Mouse (Mus musculus) MEL (cell line): ENCODE data around the gene Axdnd1. TPM values are rescaled to one million over a fixed set of nuclear protein-coding genes. Genes with fewer than 3 reads are reported as not detected.

ENCODE experiments used
- DNase-seq: peaks from one replicate; pipeline ENCODE4 v3.0.0; 2011; ENCODE audit warnings: low read depth, low spot score
- H3K27ac ChIP-seq: 2 replicates; pipeline ENCODE4 v1.5.1; 2012; ENCODE audit warnings: low read depth, mild to moderate bottlenecking, control low read depth, low read length, moderate library complexity; ENCODE audit not compliant: control insufficient read depth
- H3K27me3 ChIP-seq, 2 experiments: fragments of 150-350 bp in 1 of 2; sonication (generic) in 1 of 2; 2 replicates each; pipeline ENCODE4 v1.6.1; 2012; ENCODE audit warnings: low read length in 2 of 2, mild to moderate bottlenecking in 2 of 2, improper control_type of control experiment in 1 of 2, moderate library complexity in 1 of 2; ENCODE audit not compliant: insufficient read depth in 2 of 2, control insufficient read depth in 1 of 2
- H3K36me3 ChIP-seq, 2 experiments: 2 replicates each; pipeline ENCODE4 v1.6.1; 2012 to 2014; ENCODE audit warnings: low read length in 2 of 2, improper control_type of control experiment in 1 of 2, inconsistent platforms in 1 of 2, mild to moderate bottlenecking in 1 of 2; ENCODE audit not compliant: insufficient read depth in 2 of 2, control insufficient read depth in 1 of 2
- H3K4me1 ChIP-seq, 2 experiments: fragments of 150-350 bp in 1 of 2; sonication (generic) in 1 of 2; 2 replicates each; pipeline ENCODE4 v1.6.1; 2012; ENCODE audit warnings: low read length in 2 of 2, improper control_type of control experiment in 1 of 2, mild to moderate bottlenecking in 1 of 2; ENCODE audit not compliant: insufficient read depth in 2 of 2, control insufficient read depth in 1 of 2
- H3K4me3 ChIP-seq, 2 experiments: fragments of 150-350 bp in 1 of 2; sonication (generic) in 1 of 2; 2 replicates each; pipeline ENCODE4 v1.5.1; 2012; ENCODE audit warnings: low read depth in 2 of 2, low read length in 2 of 2, mild to moderate bottlenecking in 2 of 2, moderate library complexity in 2 of 2, control low read depth in 1 of 2, improper control_type of control experiment in 1 of 2; ENCODE audit not compliant: control insufficient read depth in 1 of 2, insufficient read depth in 1 of 2
- H3K79me2 ChIP-seq: 2 replicates; pipeline ENCODE4 v1.6.1; 2012; ENCODE audit warnings: mild to moderate bottlenecking, low read length, moderate library complexity; ENCODE audit not compliant: control insufficient read depth, poor library complexity, insufficient read depth
- H3K9ac ChIP-seq: 2 replicates; pipeline ENCODE4 v1.6.1; 2012; ENCODE audit warnings: low read depth, mild to moderate bottlenecking, control low read depth, low read length, moderate library complexity; ENCODE audit not compliant: control insufficient read depth, poor library complexity, severe bottlenecking
- H3K9me3 ChIP-seq: fragments of 150-350 bp; sonication (generic); replicated peaks from 2 replicates; pipeline ENCODE4 v1.6.1; 2012; ENCODE audit warnings: mild to moderate bottlenecking, low read length, improper control_type of control experiment, moderate library complexity; ENCODE audit not compliant: insufficient read depth
- BHLHE40 ChIP-seq: IDR thresholded peaks from 2 replicates; pipeline ENCODE4 v1.6.1; 2012; ENCODE audit warnings: low read depth, mild to moderate bottlenecking, inconsistent platforms, low read length, improper control_type of control experiment, borderline replicate concordance
- CHD1 ChIP-seq: IDR thresholded peaks from 2 replicates; pipeline ENCODE4 v1.6.1; 2012; ENCODE audit warnings: low read depth, mild to moderate bottlenecking, inconsistent platforms, low read length, improper control_type of control experiment
- GATA1 ChIP-seq: IDR thresholded peaks from 2 replicates; pipeline ENCODE4 v1.6.1; 2011; ENCODE audit warnings: low read depth, low read length, improper control_type of control experiment
- NRF1 ChIP-seq: IDR thresholded peaks from 2 replicates; pipeline ENCODE4 v1.6.1; 2014; ENCODE audit warnings: low read depth, mild to moderate bottlenecking, inconsistent platforms, low read length, improper control_type of control experiment, moderate library complexity; ENCODE audit not compliant: poor library complexity, insufficient read depth, severe bottlenecking
- POLR2AphosphoS5 ChIP-seq: IDR thresholded peaks from 2 replicates; pipeline ENCODE4 v1.6.1; 2012; ENCODE audit warnings: low read depth, borderline replicate concordance, mild to moderate bottlenecking, inconsistent platforms, low read length, moderate library complexity, mixed read lengths
- SIN3A ChIP-seq: IDR thresholded peaks from 2 replicates; pipeline ENCODE4 v1.6.1; 2012; ENCODE audit warnings: low read length, improper control_type of control experiment, inconsistent platforms
- TBP ChIP-seq: IDR thresholded peaks from 2 replicates; pipeline ENCODE4 v1.8.0; 2011; ENCODE audit warnings: low read depth, low read length, improper control_type of control experiment
- UBTF ChIP-seq: IDR thresholded peaks from 2 replicates; pipeline ENCODE4 v1.6.1; 2012; ENCODE audit warnings: low read depth, mild to moderate bottlenecking, inconsistent platforms, low read length, improper control_type of control experiment, moderate library complexity, borderline replicate concordance; ENCODE audit not compliant: insufficient read depth
- USF2 ChIP-seq, 2 experiments: IDR thresholded peaks; 2 replicates each; pipeline ENCODE4 v1.6.1; 2011 to 2012; ENCODE audit warnings: improper control_type of control experiment in 2 of 2, low read length in 2 of 2, borderline replicate concordance in 1 of 2, inconsistent platforms in 1 of 2, low read depth in 1 of 2, mild to moderate bottlenecking in 1 of 2; ENCODE audit not compliant: insufficient read depth in 1 of 2
- ZC3H11A ChIP-seq: IDR thresholded peaks from 2 replicates; pipeline ENCODE4 v1.6.1; 2012; ENCODE audit warnings: low read depth, mild to moderate bottlenecking, inconsistent platforms, low read length, improper control_type of control experiment
- ZKSCAN1 ChIP-seq: IDR thresholded peaks from 2 replicates; pipeline ENCODE4 v1.6.1; 2012; ENCODE audit warnings: low read depth, mild to moderate bottlenecking, inconsistent platforms, low read length, improper control_type of control experiment, moderate library complexity
- ZNF384 ChIP-seq: IDR thresholded peaks from 2 replicates; pipeline ENCODE4 v1.6.1; 2012; ENCODE audit warnings: low read depth, mild to moderate bottlenecking, inconsistent platforms, low read length, improper control_type of control experiment
- polyA plus RNA-seq, 2 experiments: library from polyadenylated mRNA; stranded (reverse) in 1 of 2; unstranded in 1 of 2; fragments of >175 nt in 1 of 2; fragments of >200 nt in 1 of 2; gene quantifications; 2 replicates each; pipeline versions ENCODE4 v1.2.1 to v1.2.4; 2012; ENCODE audit warnings: low replicate concordance in 2 of 2, low read depth in 1 of 2; ENCODE audit not compliant: insufficient read length in 2 of 2, insufficient read depth in 1 of 2, missing spikeins in 1 of 2
- total RNA-seq: library from RNA; depleted of rRNA; stranded (reverse); fragments of 300-350 nt; gene quantifications from 2 replicates; pipeline ENCODE4 v1.2.3, GENCODE M21; 2012

Axdnd1 gene
- total and polyA plus RNA-seq, 3 experiments = 0.08 to 0.29 TPM; not detected in 1

- Histone ChIP-seq H3K9me3 (no peaks in the 10 kb centered on the region), H3K27me3 (no peaks in the 10 kb centered on the region), H3K4me3 (no peak overlapping the region), H3K79me2 (no peaks in the 10 kb centered on the region), H3K9ac (no peak overlapping the region), H3K4me1 (peaks cover 0 to 16% of the 10 kb centered on the region in 2 experiments; a peak in 3 of 4 replicates), H3K27ac (no peak overlapping the region), H3K36me3 (peaks cover 0 to 6% of the 10 kb centered on the region in 2 experiments; a peak in 2 of 4 replicates)
- DNase-seq = no peak
- TF ChIP-seq POLR2AphosphoS5 = no peak
Observed at GRCm38 (mm10) chr1:156425746-156426145, 4.8 kb upstream of the Axdnd1 start.

- TF ChIP-seq UBTF (no peak), TBP (no peak), GATA1 (no peak), NRF1 (no peak), ZC3H11A (no peak), BHLHE40 (no peak), USF2 (IDR thresholded peaks at IDR 0.05; ENCODE audit: borderline replicate concordance in 1 of 2, insufficient read depth in 1 of 2, low read depth in 1 of 2, low read length in 2 of 2) (no peak), ZNF384 (no peak), CHD1 (no peak), ZKSCAN1 (no peak)
- Histone ChIP-seq H3K4me3 (no peak overlapping the region), H3K79me2 (no peaks in the 10 kb centered on the region), H3K9ac (no peak overlapping the region), H3K27me3 (no peaks in the 10 kb centered on the region), H3K36me3 (peaks cover 0 to 6% of the 10 kb centered on the region in 2 experiments; a peak in 2 of 4 replicates), H3K4me1 (peaks cover 0 to 16% of the 10 kb centered on the region in 2 experiments; a peak in 3 of 4 replicates), H3K9me3 (no peaks in the 10 kb centered on the region), H3K27ac (no peak overlapping the region)
- DNase-seq = no peak
Observed at GRCm38 (mm10) chr1:156424054-156424453, 3.1 kb upstream of the Axdnd1 start.

- H3K4me3 ChIP-seq = no peak overlapping the region
- H3K27ac ChIP-seq = no peak overlapping the region
- peaks cover 0 to 16% of the 10 kb centered on the region in 2 experiments; a peak in 3 of 4 replicates for H3K4me1 ChIP-seq
- TF ChIP-seq ZNF384 (no peak), SIN3A (no peak)
- no peak for DNase-seq
- H3K9me3 ChIP-seq = no peaks in the 10 kb centered on the region
- H3K79me2 ChIP-seq = no peaks in the 10 kb centered on the region
- H3K27me3 ChIP-seq = no peaks in the 10 kb centered on the region
- no peak overlapping the region for H3K9ac ChIP-seq
- peaks cover 0 to 6% of the 10 kb centered on the region in 2 experiments; a peak in 2 of 4 replicates for H3K36me3 ChIP-seq
Observed at GRCm38 (mm10) chr1:156423493-156423892, 2.5 kb upstream of the Axdnd1 start.
